Mouse (Mus musculus): ENCODE measurements at regions not wholly inside any gene's neighbourhood (a gene's known extent, or its start where the extent isn't known, plus 50 kb on each side); places are given as distances from the start of the nearest gene placed in this dataset.

GRCm38 (mm10) chr8:79562071-79562581 is 77.3 kb upstream of the Otud4 start:
- TF ChIP-seq CTCF (IDR thresholded peaks at IDR 0.05; ENCODE audit: control insufficient read depth, insufficient read depth, insufficient replicate concordance, low read depth, low read length) = no peak
- TF ChIP-seq POLR2A (IDR thresholded peaks at IDR 0.05; ENCODE audit: control insufficient read depth, low read depth, low read length) = no peak
